ENCODE assay signal across 27 mouse cellular contexts in the genomic region with DNA sequence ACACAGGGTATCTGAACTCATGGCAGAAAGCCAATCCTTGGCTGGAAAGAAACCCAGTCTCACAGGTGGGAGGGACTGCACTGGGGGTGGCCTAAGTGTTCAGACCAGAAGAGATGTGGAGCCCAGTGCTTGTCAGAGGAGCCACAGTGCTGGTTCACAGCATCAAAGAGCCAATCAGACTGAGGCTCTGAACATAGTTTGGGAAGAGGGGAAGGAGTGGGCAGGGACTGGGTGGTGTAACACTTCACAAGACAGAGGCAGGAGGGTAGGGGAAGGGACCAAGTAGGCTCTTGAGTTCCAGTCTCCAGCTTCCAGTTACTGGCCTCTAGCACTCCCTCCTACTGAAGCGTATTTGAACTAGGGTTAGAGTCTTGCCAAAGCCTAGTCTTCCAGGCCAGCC. TPM values are rescaled to one million over a fixed set of nuclear protein-coding genes. Genes with fewer than 3 reads are reported as not detected.
DNase-seq lines count a peak whose midpoint lies in the region; ATAC-seq and TF ChIP-seq lines count a peak whose summit lies in the region.
"Had no signal": no experiment of that assay in that cellular context is flagged by ENCODE, and none has a peak within 500 bp of the region (broad histone marks: within the 10 kb centered on the region; RNA-seq: fewer than 3 reads in every experiment).

No protein-coding gene starts in this region.

- ATAC-seq in forebrain, embryonic 14.5 days: no peak
- ATAC-seq in forebrain, postnatal 0 days: no peak
- peak; percentile 70 for ATAC-seq in lung, embryonic 15.5 days (ENCODE audit: borderline replicate concordance, extremely low read depth, low FRiP score, low TSS enrichment)
- ATAC-seq in limb, embryonic 15.5 days (ENCODE audit: insufficient number of reproducible peaks, low FRiP score, low TSS enrichment, low read depth): no peak; the same call in 1 of the 2 replicates
- ATAC-seq: forebrain, embryonic 16.5 days; hindbrain, embryonic 16.5 days had no signal

- no peak overlapping the region for H3K9ac ChIP-seq in forebrain, embryonic 14.5 days (ENCODE audit: low read length)
- H3K9ac ChIP-seq in forebrain, postnatal 0 days: no peak overlapping the region
- H3K9ac ChIP-seq in lung, embryonic 15.5 days: no peak overlapping the region
- no peak overlapping the region for H3K9ac ChIP-seq in limb, embryonic 15.5 days
- H3K9ac ChIP-seq: embryonic facial prominence, embryonic 15.5 days; heart, embryonic 13.5 days; hindbrain, embryonic 12.5 days had no signal

- no peak for TF ChIP-seq POLR2A in brain, embryonic 14.5 days (IDR thresholded peaks at IDR 0.05; ENCODE audit: borderline replicate concordance, extremely low read depth, insufficient read depth, insufficient read length, poor library complexity, severe bottlenecking)

- no peak overlapping the region for H3K4me3 ChIP-seq in forebrain, embryonic 14.5 days (ENCODE audit: low read depth, low read length)
- H3K4me3 ChIP-seq in forebrain, postnatal 0 days (ENCODE audit: low read depth, low read length): no peak overlapping the region
- H3K4me3 ChIP-seq in lung, embryonic 15.5 days: no peak overlapping the region
- H3K4me3 ChIP-seq in limb, embryonic 15.5 days: no peak overlapping the region
- H3K4me3 ChIP-seq: embryonic facial prominence, embryonic 15.5 days; erythroblast, embryonic 14.5 days; heart, embryonic 13.5 days; hindbrain, embryonic 12.5 days had no signal

- no peak overlapping the region for H3K27ac ChIP-seq in forebrain, embryonic 14.5 days (ENCODE audit: low read depth, low read length)
- H3K27ac ChIP-seq in forebrain, postnatal 0 days (ENCODE audit: low read depth, low read length): no peak overlapping the region
- H3K27ac ChIP-seq in lung, embryonic 15.5 days: 0 out of 2 replicates have a peak overlapping the region, but pooled peaks have one; percentile 37
- 0 out of 2 replicates have a peak overlapping the region, but pooled peaks have one; percentile 7 for H3K27ac ChIP-seq in limb, embryonic 15.5 days
- H3K27ac ChIP-seq: embryonic facial prominence, embryonic 15.5 days; heart, embryonic 13.5 days; hindbrain, embryonic 12.5 days had no signal

- no peaks in the 10 kb centered on the region for H3K27me3 ChIP-seq in forebrain, embryonic 14.5 days (replicated peaks; ENCODE audit: control insufficient read depth, insufficient read depth, low read length)
- H3K27me3 ChIP-seq in forebrain, postnatal 0 days (ENCODE audit: insufficient read depth, low read length): no peaks in the 10 kb centered on the region
- no peaks in the 10 kb centered on the region for H3K27me3 ChIP-seq in lung, embryonic 15.5 days
- H3K27me3 ChIP-seq in limb, embryonic 15.5 days: no peaks in the 10 kb centered on the region
- H3K27me3 ChIP-seq: embryonic facial prominence, embryonic 15.5 days had no signal

- TF ChIP-seq CTCF in forebrain, postnatal 0 days (IDR thresholded peaks at IDR 0.05; ENCODE audit: low read depth): no peak
- TF ChIP-seq CTCF in brain, embryonic 14.5 days (IDR thresholded peaks at IDR 0.05; ENCODE audit: borderline replicate concordance, extremely low read depth, insufficient read depth, insufficient read length): no peak

- H3K9me3 ChIP-seq in forebrain, embryonic 14.5 days (replicated peaks; ENCODE audit: control insufficient read depth, low read length): no peaks in the 10 kb centered on the region
- H3K9me3 ChIP-seq in forebrain, postnatal 0 days (ENCODE audit: low read length): no peaks in the 10 kb centered on the region
- H3K9me3 ChIP-seq in lung, embryonic 15.5 days: no peaks in the 10 kb centered on the region
- H3K9me3 ChIP-seq in limb, embryonic 15.5 days: no peaks in the 10 kb centered on the region
- H3K9me3 ChIP-seq: embryonic facial prominence, embryonic 15.5 days; heart, embryonic 13.5 days; hindbrain, embryonic 12.5 days had no signal

- no peaks in the 10 kb centered on the region for H3K4me1 ChIP-seq in forebrain, embryonic 14.5 days (ENCODE audit: control insufficient read depth, insufficient read depth, low read length)
- H3K4me1 ChIP-seq in forebrain, postnatal 0 days (ENCODE audit: insufficient read depth): no peaks in the 10 kb centered on the region
- peaks cover 25% of the 10 kb centered on the region for H3K4me1 ChIP-seq in lung, embryonic 15.5 days
- H3K4me1 ChIP-seq in limb, embryonic 15.5 days: peaks cover 19% of the 10 kb centered on the region

- WGBS in forebrain, embryonic 14.5 days: 79% methylated on average over 1 of the region's 1 CpGs
- 67% methylated on average over 1 of the region's 1 CpGs for WGBS in forebrain, postnatal 0 days
- 59% methylated on average over 1 of the region's 1 CpGs for WGBS in lung, embryonic 15.5 days
- 81% methylated on average over 1 of the region's 1 CpGs for WGBS in limb, embryonic 15.5 days

- peak; percentile 17 for DNase-seq in forebrain, embryonic 14.5 days (ENCODE audit: low spot score)
- DNase-seq in forebrain, postnatal 0 days: no peak
- DNase-seq in lung, adult 18-20 months: no peak
- DNase-seq in brain, embryonic 14.5 days (ENCODE audit: low read depth): peak; percentile 36
- no peak for DNase-seq in layer of hippocampus, postnatal 10 days (ENCODE audit: low spot score in 2 of 2)
- DNase-seq: adrenal gland, postnatal 10 days; cerebellum, adult 11-12 months; cerebellum, adult 9-10 months; cerebellum, postnatal 25 days; gastrocnemius, postnatal 14 days; heart, postnatal 10 days; heart, postnatal 4 days had no signal

- no peak overlapping the region for H3K4me2 ChIP-seq in forebrain, embryonic 14.5 days (ENCODE audit: low read length)
- H3K4me2 ChIP-seq in forebrain, postnatal 0 days (ENCODE audit: low read depth): no peak overlapping the region
- no peak overlapping the region for H3K4me2 ChIP-seq in lung, embryonic 15.5 days
- H3K4me2 ChIP-seq in limb, embryonic 15.5 days: no peak overlapping the region
- H3K4me2 ChIP-seq: embryonic facial prominence, embryonic 15.5 days; heart, embryonic 13.5 days; hindbrain, embryonic 12.5 days had no signal

- H3K36me3 ChIP-seq in forebrain, embryonic 14.5 days (ENCODE audit: control insufficient read depth, insufficient read depth, low read length): no peaks in the 10 kb centered on the region
- no peaks in the 10 kb centered on the region for H3K36me3 ChIP-seq in forebrain, postnatal 0 days (ENCODE audit: insufficient read depth)
- H3K36me3 ChIP-seq in lung, embryonic 15.5 days: no peaks in the 10 kb centered on the region
- no peaks in the 10 kb centered on the region for H3K36me3 ChIP-seq in limb, embryonic 15.5 days
- H3K36me3 ChIP-seq: embryonic facial prominence, embryonic 15.5 days; heart, embryonic 13.5 days; hindbrain, embryonic 12.5 days had no signal

RNA-seq across cellular contexts. Expression of gene Krt79, which starts 5.3 kb away (rescaled TPM):
- 0.10 and 0.27 TPM in 2 replicates for polyA plus RNA-seq in forebrain, embryonic 14.5 days (2014; fragmentation: Nextera tagmentation; extraction: Ambion mirVana)
- 0.14 and 0.31 TPM in 2 replicates for total RNA-seq in forebrain, postnatal 0 days (2014; rRNA removed)
- polyA plus RNA-seq in forebrain, postnatal 0 days (2015; fragmentation: Nextera tagmentation; extraction: Ambion mirVana): 0.34 and 0.44 TPM in 2 replicates
- 0.97 and 1.0 TPM in 2 replicates for polyA plus RNA-seq in lung, embryonic 15.5 days (2015; fragmentation: Nextera tagmentation; extraction: Ambion mirVana)
- 0.10 and 0.23 TPM in 2 replicates for polyA plus RNA-seq in brain, embryonic 14.5 days (2012; rRNA removed)
- polyA plus RNA-seq in limb, embryonic 15.5 days (2015; fragmentation: Nextera tagmentation; extraction: Ambion mirVana): 1.2 and 1.3 TPM in 2 replicates
- total RNA-seq in layer of hippocampus, postnatal 10 days (2021): under 1 TPM; 0.34 to 0.51 TPM
- total RNA-seq: gastrocnemius, postnatal 14 days; granulocyte monocyte progenitor cell, adult 5-6 weeks; MEL had no signal
- polyA plus RNA-seq: cortical plate, adult 2 months; erythroblast, embryonic 14.5 days; hindbrain, embryonic 12.5 days had no signal

RNA-seq across cellular contexts. Expression of gene Krt78, which starts 8.7 kb away (rescaled TPM):
- not detected in 2 replicates for polyA plus RNA-seq in forebrain, embryonic 14.5 days (2014; fragmentation: Nextera tagmentation; extraction: Ambion mirVana)
- total RNA-seq in forebrain, postnatal 0 days (2014; rRNA removed): not detected in 2 replicates
- polyA plus RNA-seq in forebrain, postnatal 0 days (2015; fragmentation: Nextera tagmentation; extraction: Ambion mirVana): not detected in 2 replicates
- 0.22 TPM in 1 of 2 replicates, not detected in the other for polyA plus RNA-seq in lung, embryonic 15.5 days (2015; fragmentation: Nextera tagmentation; extraction: Ambion mirVana)
- 0.03 TPM in 1 of 2 replicates, not detected in the other for polyA plus RNA-seq in brain, embryonic 14.5 days (2012; rRNA removed)
- 13.3 and 15.6 TPM in 2 replicates for polyA plus RNA-seq in limb, embryonic 15.5 days (2015; fragmentation: Nextera tagmentation; extraction: Ambion mirVana)
- total RNA-seq in layer of hippocampus, postnatal 10 days (2021): not detected
- total RNA-seq: adrenal gland, postnatal 4 days; gastrocnemius, adult 18-20 months; gastrocnemius, postnatal 14 days; granulocyte monocyte progenitor cell, adult 5-6 weeks; heart, postnatal 10 days had no signal
- polyA plus RNA-seq: C2C12; cortical plate, adult 2 months; forebrain, embryonic 11.5 days; forebrain, embryonic 16.5 days; heart, embryonic 13.5 days; hindbrain, embryonic 12.5 days had no signal

RNA-seq across cellular contexts. Expression of gene Krt4, which starts 20.9 kb away (rescaled TPM):
- not detected in 2 replicates for polyA plus RNA-seq in forebrain, embryonic 14.5 days (2014; fragmentation: Nextera tagmentation; extraction: Ambion mirVana)
- total RNA-seq in forebrain, postnatal 0 days (2014; rRNA removed): not detected in 2 replicates
- polyA plus RNA-seq in forebrain, postnatal 0 days (2015; fragmentation: Nextera tagmentation; extraction: Ambion mirVana): not detected in 2 replicates
- polyA plus RNA-seq in lung, embryonic 15.5 days (2015; fragmentation: Nextera tagmentation; extraction: Ambion mirVana): 13.3 and 18.4 TPM in 2 replicates
- 2.3 and 2.6 TPM in 2 replicates for polyA plus RNA-seq in brain, embryonic 14.5 days (2012; rRNA removed)
- 557 and 616 TPM in 2 replicates for polyA plus RNA-seq in limb, embryonic 15.5 days (2015; fragmentation: Nextera tagmentation; extraction: Ambion mirVana)
- total RNA-seq in layer of hippocampus, postnatal 10 days (2021): not detected
- total RNA-seq: adrenal gland, postnatal 4 days; gastrocnemius, adult 18-20 months; granulocyte monocyte progenitor cell, adult 5-6 weeks; heart, postnatal 10 days; heart, postnatal 4 days; MEL had no signal
- polyA plus RNA-seq: C2C12; cortical plate, adult 2 months; erythroblast, embryonic 14.5 days; forebrain, embryonic 11.5 days; forebrain, embryonic 16.5 days; hindbrain, embryonic 12.5 days; hindbrain, embryonic 16.5 days had no signal

RNA-seq across cellular contexts. Expression of gene Krt76, which starts 52.7 kb away (rescaled TPM):
- not detected in 2 replicates for polyA plus RNA-seq in forebrain, embryonic 14.5 days (2014; fragmentation: Nextera tagmentation; extraction: Ambion mirVana)
- total RNA-seq in forebrain, postnatal 0 days (2014; rRNA removed): not detected in 2 replicates
- not detected in 2 replicates for polyA plus RNA-seq in forebrain, postnatal 0 days (2015; fragmentation: Nextera tagmentation; extraction: Ambion mirVana)
- polyA plus RNA-seq in lung, embryonic 15.5 days (2015; fragmentation: Nextera tagmentation; extraction: Ambion mirVana): not detected in 2 replicates
- not detected in 2 replicates for polyA plus RNA-seq in brain, embryonic 14.5 days (2012; rRNA removed)
- polyA plus RNA-seq in limb, embryonic 15.5 days (2015; fragmentation: Nextera tagmentation; extraction: Ambion mirVana): 0.14 TPM in 1 of 2 replicates, not detected in the other
- total RNA-seq in layer of hippocampus, postnatal 10 days (2021): not detected
- total RNA-seq: adrenal gland, postnatal 10 days; adrenal gland, postnatal 4 days; gastrocnemius, adult 18-20 months; gastrocnemius, postnatal 14 days; granulocyte monocyte progenitor cell, adult 5-6 weeks; heart, postnatal 10 days; heart, postnatal 4 days; MEL had no signal
- polyA plus RNA-seq: C2C12; cortical plate, adult 2 months; erythroblast, embryonic 14.5 days; forebrain, embryonic 11.5 days; forebrain, embryonic 16.5 days; heart, embryonic 13.5 days; hindbrain, embryonic 12.5 days; hindbrain, embryonic 16.5 days had no signal

RNA-seq across cellular contexts. Expression of gene Krt8, which starts 58.9 kb away (rescaled TPM):
- 2.7 and 3.7 TPM in 2 replicates for polyA plus RNA-seq in forebrain, embryonic 14.5 days (2014; fragmentation: Nextera tagmentation; extraction: Ambion mirVana)
- 1.5 and 2.2 TPM in 2 replicates for total RNA-seq in forebrain, postnatal 0 days (2014; rRNA removed)
- polyA plus RNA-seq in forebrain, postnatal 0 days (2015; fragmentation: Nextera tagmentation; extraction: Ambion mirVana): 3.1 and 3.9 TPM in 2 replicates
- polyA plus RNA-seq in lung, embryonic 15.5 days (2015; fragmentation: Nextera tagmentation; extraction: Ambion mirVana): 307 and 345 TPM in 2 replicates
- polyA plus RNA-seq in brain, embryonic 14.5 days (2012; rRNA removed): 2.0 and 3.7 TPM in 2 replicates
- polyA plus RNA-seq in limb, embryonic 15.5 days (2015; fragmentation: Nextera tagmentation; extraction: Ambion mirVana): 70.8 and 75.5 TPM in 2 replicates
- under 1 TPM in 1 of 2 experiments, not detected in 1; 0.71 TPM for total RNA-seq in layer of hippocampus, postnatal 10 days (2021)

Comparison
In these comparisons a context has a peak if more than half of its experiments do, and no peak if none do; other contexts are left out.
1. DNase-seq: peak in forebrain, embryonic 14.5 days (single experiment) and brain, embryonic 14.5 days (single experiment); none in forebrain, postnatal 0 days (single experiment), lung, adult 18-20 months (0 of 2) and layer of hippocampus, postnatal 10 days (0 of 2).
2. H3K27ac ChIP-seq: peak in lung, embryonic 15.5 days (single experiment) and limb, embryonic 15.5 days (single experiment); none in forebrain, embryonic 14.5 days (single experiment) and forebrain, postnatal 0 days (single experiment).
3. RNA of gene Krt78, which starts 8.7 kb away (polyA plus RNA-seq): 13.3 to 15.6 TPM in limb, embryonic 15.5 days; 0.22 TPM in lung, embryonic 15.5 days, 0.03 TPM in brain, embryonic 14.5 days, not detected in forebrain, embryonic 14.5 days and not detected in forebrain, postnatal 0 days; every median in the first group is over 10 times any median in the second.
4. RNA of gene Krt4, which starts 20.9 kb away (polyA plus RNA-seq): 557 to 616 TPM in limb, embryonic 15.5 days; 13.3 to 18.4 TPM in lung, embryonic 15.5 days, 2.3 to 2.6 TPM in brain, embryonic 14.5 days, not detected in forebrain, embryonic 14.5 days and not detected in forebrain, postnatal 0 days; every median in the first group is over 10 times any median in the second.